Mouse (Mus musculus) heart, embryonic 13.5 days (tissue): ENCODE measurements at regions not wholly inside any gene's neighbourhood (a gene's known extent, or its start where the extent isn't known, plus 50 kb on each side); places are given as distances from the start of the nearest gene placed in this dataset.

ENCODE experiments used
- ATAC-seq: fragments of 200-750 bp; cut with Nextera tagmentation; 2 replicates; pipeline ENCODE4 v1.8.0; 2017; ENCODE audit warnings: moderate TSS enrichment; ENCODE audit not compliant: insufficient number of reproducible peaks, low FRiP score, low TSS enrichment; ENCODE audit errors: extremely low read depth
- H3K27ac ChIP-seq: fragments of 300-500 bp; sonication (generic); replicated peaks from 2 replicates; pipeline ENCODE4 v1.5.1; 2015; ENCODE audit warnings: moderate library complexity, mild to moderate bottlenecking, inconsistent platforms
- H3K27me3 ChIP-seq: fragments of 300-500 bp; sonication (generic); replicated peaks from 2 replicates; pipeline ENCODE4 v1.6.1; 2015; ENCODE audit warnings: mild to moderate bottlenecking, inconsistent platforms
- H3K36me3 ChIP-seq: fragments of 300-500 bp; sonication (generic); 2 replicates; pipeline ENCODE4 v1.6.1; 2015; ENCODE audit warnings: mild to moderate bottlenecking, inconsistent platforms
- H3K4me1 ChIP-seq: fragments of 300-500 bp; sonication (generic); 2 replicates; pipeline ENCODE4 v1.6.1; 2015; ENCODE audit warnings: inconsistent platforms
- H3K4me2 ChIP-seq: fragments of 300-500 bp; sonication (generic); 2 replicates; pipeline ENCODE4 v1.6.1; 2015; ENCODE audit warnings: inconsistent platforms, mild to moderate bottlenecking, moderate library complexity
- H3K4me3 ChIP-seq: fragments of 300-500 bp; sonication (generic); 2 replicates; pipeline ENCODE4 v1.5.1; 2015; ENCODE audit warnings: moderate library complexity, mild to moderate bottlenecking, inconsistent platforms
- H3K9ac ChIP-seq: fragments of 300-500 bp; sonication (generic); 2 replicates; pipeline ENCODE4 v1.6.1; 2015; ENCODE audit warnings: inconsistent platforms, mild to moderate bottlenecking, moderate library complexity
- H3K9me3 ChIP-seq: fragments of 300-500 bp; sonication (generic); 2 replicates; pipeline ENCODE4 v1.6.1; 2016; ENCODE audit warnings: inconsistent platforms
- WGBS: fragments of 180-500 bp; shearing (Covaris S2); methylation state at CpG from one replicate; pipeline ENCODE4 v1.1.7; 2015; ENCODE audit warnings: mixed read lengths; 5-methylcytosine and 5-hydroxymethylcytosine counted together

DNA sequence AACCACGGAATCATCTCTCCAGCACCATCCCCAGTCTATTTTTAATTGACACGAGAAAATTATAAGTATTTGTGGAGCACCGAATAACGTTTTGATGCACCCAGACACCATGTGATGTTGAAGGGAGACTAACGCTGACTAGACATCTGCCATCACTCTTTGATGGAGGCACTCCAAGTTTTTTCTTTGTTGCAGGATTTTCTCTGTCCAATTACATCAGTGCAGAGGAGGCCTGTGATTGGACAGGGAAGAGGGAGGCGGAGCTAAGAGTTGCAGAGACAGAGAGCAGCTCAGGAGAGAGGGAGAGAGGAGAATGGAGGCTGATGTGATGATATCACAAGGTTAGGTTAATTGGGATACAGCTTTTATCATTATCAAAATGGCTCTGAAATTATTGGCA is 105.6 kb upstream of the Ctnnb1 start:
- Histone ChIP-seq H3K27ac (no peak overlapping the region), H3K4me1 (no peaks in the 10 kb centered on the region), H3K9me3 (no peaks in the 10 kb centered on the region), H3K36me3 (no peaks in the 10 kb centered on the region), H3K9ac (no peak overlapping the region), H3K4me3 (no peak overlapping the region), H3K4me2 (no peak overlapping the region), H3K27me3 (no peaks in the 10 kb centered on the region)
- no peak for ATAC-seq
- 61% methylated on average over 6 of the region's 6 CpGs for WGBS

DNA sequence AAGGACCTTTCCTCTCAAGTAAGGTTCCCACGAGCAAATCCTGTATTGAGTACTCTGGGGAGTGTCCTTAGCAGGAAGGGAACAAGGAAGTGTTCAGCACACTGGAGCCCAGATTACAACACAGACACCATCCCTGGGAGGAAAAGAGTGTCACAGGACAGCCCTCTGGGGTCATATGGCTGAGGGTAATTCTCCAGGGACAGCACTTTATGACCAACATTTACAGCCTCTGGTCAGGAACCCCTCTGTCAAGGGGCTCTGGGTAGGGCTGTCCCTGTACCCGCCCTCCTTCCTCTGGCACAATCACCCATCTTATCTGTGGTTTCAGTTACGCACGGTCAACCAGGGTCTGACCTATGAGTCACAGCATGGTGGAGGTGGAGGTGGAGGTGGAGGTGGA is 102.8 kb upstream of the Ctnnb1 start:
- no peak for ATAC-seq
- H3K27me3 ChIP-seq = no peaks in the 10 kb centered on the region
- no peak overlapping the region for H3K27ac ChIP-seq
- H3K4me2 ChIP-seq = no peak overlapping the region
- no peaks in the 10 kb centered on the region for H3K36me3 ChIP-seq
- H3K9ac ChIP-seq = no peak overlapping the region
- 46% methylated on average over 4 of the region's 4 CpGs for WGBS
- no peaks in the 10 kb centered on the region for H3K9me3 ChIP-seq
- H3K4me1 ChIP-seq = no peaks in the 10 kb centered on the region
- no peak overlapping the region for H3K4me3 ChIP-seq

DNA sequence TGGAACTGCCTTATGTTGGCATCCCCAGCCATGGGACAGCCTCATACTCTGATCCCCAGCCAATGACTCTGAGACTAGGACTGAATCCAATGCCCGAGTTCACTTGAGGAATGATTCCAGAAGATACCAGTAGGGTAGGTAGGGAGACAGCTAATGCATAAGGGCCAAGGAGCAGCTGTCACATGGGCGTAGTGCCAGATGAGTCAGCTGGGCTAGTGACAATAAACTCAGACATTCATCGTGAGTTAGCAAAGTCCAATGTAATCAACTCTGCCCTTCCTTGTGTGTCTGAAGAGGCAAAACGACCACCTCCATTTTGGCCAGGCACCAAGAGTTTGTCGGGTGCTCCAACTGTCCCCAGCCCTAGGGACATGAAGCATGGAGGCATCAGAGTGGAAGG is 98.5 kb upstream of the Ctnnb1 start:
- Histone ChIP-seq H3K27me3 (no peaks in the 10 kb centered on the region), H3K9ac (no peak overlapping the region), H3K9me3 (no peaks in the 10 kb centered on the region), H3K36me3 (no peaks in the 10 kb centered on the region), H3K4me1 (no peaks in the 10 kb centered on the region), H3K4me3 (no peak overlapping the region), H3K4me2 (no peak overlapping the region), H3K27ac (no peak overlapping the region)
- WGBS = 59% methylated on average over 5 of the region's 5 CpGs
- no peak for ATAC-seq

DNA sequence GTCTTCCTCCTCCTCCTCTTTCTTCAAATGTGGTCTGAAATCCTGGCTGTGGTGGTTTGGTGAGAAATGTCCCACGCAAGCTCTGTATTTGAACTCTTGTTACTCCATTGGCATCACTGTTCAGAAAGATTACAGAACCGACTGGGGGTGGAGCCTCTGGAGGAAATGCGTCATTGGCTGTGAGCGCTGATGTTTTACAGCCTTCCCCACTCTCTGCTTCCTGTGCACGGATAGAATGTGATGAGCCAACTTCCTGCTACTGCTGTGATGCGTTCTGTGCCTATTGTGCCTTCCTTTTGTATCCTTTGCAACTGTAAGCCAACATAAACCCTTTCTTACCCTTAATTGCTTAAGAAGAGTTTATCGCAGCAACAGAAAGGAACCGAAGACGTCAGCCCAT is 94.8 kb upstream of the Ctnnb1 start:
- Histone ChIP-seq H3K9me3 (no peaks in the 10 kb centered on the region), H3K4me2 (no peak overlapping the region), H3K4me1 (no peaks in the 10 kb centered on the region), H3K27me3 (no peaks in the 10 kb centered on the region), H3K27ac (no peak overlapping the region), H3K36me3 (no peaks in the 10 kb centered on the region), H3K4me3 (no peak overlapping the region), H3K9ac (no peak overlapping the region)
- no peak for ATAC-seq
- 78% methylated on average over 9 of the region's 9 CpGs for WGBS

DNA sequence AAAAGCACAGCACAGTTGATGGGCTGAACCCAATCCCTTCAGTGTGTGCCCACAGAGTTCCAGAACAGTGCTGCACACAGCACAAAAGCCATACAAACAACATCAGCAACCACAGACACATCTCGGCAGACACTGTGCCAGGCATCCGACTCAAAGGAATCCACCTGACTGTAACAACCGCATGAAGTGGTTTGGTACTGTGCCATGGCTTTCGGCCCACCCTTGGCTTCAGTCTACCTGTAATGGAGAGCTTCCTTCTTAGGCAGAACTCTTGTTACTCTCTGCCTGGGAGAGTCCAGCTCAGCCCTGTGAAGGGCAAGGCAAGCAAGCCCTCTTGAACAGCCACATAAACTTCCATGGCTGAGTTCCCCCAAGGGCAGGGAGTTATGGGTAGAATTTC is 93.4 kb upstream of the Ctnnb1 start:
- Histone ChIP-seq H3K4me3 (no peak overlapping the region), H3K4me1 (no peaks in the 10 kb centered on the region), H3K27ac (no peak overlapping the region), H3K9me3 (no peaks in the 10 kb centered on the region), H3K36me3 (no peaks in the 10 kb centered on the region), H3K4me2 (no peak overlapping the region), H3K9ac (no peak overlapping the region), H3K27me3 (no peaks in the 10 kb centered on the region)
- no peak for ATAC-seq
- 84% methylated on average over 4 of the region's 4 CpGs for WGBS

DNA sequence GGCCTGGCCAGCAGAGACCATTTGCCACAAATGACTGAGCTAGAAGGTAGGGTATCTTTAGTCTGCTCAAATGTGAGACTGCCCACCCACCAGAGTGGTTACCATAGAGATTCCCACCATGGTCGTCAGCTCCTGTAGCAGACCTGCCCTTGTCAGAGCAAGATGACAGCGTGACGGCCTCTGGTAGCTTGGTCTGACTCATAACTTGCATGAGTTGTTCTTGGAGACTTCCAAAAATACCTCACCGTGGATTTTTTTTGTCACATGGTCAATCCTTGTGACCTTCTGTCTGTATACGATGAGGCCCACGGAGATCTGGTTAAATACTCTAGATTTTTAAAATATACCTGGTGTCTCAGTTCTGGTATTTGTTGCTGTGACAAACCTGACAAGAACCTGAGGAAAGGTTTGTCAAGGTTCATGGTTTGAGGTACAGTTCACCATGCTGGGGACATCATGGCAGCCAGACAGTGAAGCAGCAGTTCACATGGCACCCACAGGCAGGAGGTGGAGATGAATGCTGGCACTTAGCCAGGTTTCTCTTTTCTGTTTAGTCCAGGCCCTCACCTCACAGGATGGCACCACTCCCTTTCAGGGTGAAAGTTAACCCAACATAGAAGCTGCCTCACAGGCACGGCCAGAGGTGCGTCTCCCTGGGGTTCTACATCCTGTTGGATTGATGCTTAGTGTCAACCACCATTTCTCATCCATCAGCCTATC is 91.4 kb upstream of the Ctnnb1 start:
- Histone ChIP-seq H3K4me3 (no peak overlapping the region), H3K36me3 (no peaks in the 10 kb centered on the region), H3K27me3 (no peaks in the 10 kb centered on the region), H3K9ac (no peak overlapping the region), H3K27ac (no peak overlapping the region), H3K4me1 (no peaks in the 10 kb centered on the region), H3K9me3 (peaks cover 7% of the 10 kb centered on the region), H3K4me2 (no peak overlapping the region)
- 81% methylated on average over 8 of the region's 8 CpGs for WGBS
- ATAC-seq = no peak

DNA sequence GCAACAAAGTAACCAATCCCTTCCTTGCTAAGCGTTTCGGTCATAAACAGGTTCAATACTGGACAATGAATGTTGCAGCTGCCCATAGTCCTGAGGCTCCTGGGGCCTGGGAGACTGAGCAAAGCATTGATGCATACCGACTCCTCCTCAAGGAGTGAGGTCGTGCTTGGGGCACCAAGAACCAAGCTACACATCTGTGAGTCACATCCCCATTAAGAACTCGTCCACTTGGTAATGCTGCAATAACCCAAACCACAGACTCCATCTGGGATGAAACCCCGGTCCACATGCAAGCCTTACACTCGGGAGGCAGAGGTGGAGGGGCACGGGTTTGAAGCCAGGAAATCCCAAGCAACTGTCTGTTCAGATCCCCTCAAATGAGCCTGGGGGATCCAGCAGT is 85.3 kb upstream of the Ctnnb1 start:
- no peak overlapping the region for H3K9ac ChIP-seq
- peaks cover 7% of the 10 kb centered on the region for H3K9me3 ChIP-seq
- no peak overlapping the region for H3K27ac ChIP-seq
- H3K27me3 ChIP-seq = no peaks in the 10 kb centered on the region
- 72% methylated on average over 8 of the region's 8 CpGs for WGBS
- H3K4me1 ChIP-seq = peaks cover 14% of the 10 kb centered on the region
- no peaks in the 10 kb centered on the region for H3K36me3 ChIP-seq
- no peak for ATAC-seq
- H3K4me3 ChIP-seq = no peak overlapping the region
- no peak overlapping the region for H3K4me2 ChIP-seq

DNA sequence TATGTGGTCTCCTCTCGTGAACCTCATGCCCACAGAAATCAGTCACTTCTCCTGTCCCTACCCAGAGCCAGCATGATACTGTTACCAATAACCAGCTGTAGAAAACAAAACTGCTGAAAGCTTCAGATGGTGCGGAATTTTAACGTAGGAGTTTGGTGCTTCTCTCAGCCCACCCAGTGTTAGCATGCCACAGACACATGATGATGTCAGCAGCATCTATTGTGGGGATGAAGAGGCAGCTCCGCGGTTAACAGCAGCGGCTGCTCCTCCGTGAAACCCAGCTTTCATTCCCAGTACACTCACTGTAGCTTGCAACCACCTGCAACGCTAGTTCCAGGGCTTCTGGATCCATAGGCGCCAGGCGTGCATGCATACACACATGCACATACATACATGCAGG is 83.5 kb upstream of the Ctnnb1 start:
- H3K4me2 ChIP-seq = no peak overlapping the region
- no peak overlapping the region for H3K4me3 ChIP-seq
- H3K36me3 ChIP-seq = no peaks in the 10 kb centered on the region
- no peak overlapping the region for H3K27ac ChIP-seq
- H3K9me3 ChIP-seq = peaks cover 7% of the 10 kb centered on the region
- no peaks in the 10 kb centered on the region for H3K27me3 ChIP-seq
- WGBS = 84% methylated on average over 10 of the region's 10 CpGs
- no peak overlapping the region for H3K9ac ChIP-seq
- peaks cover 26% of the 10 kb centered on the region for H3K4me1 ChIP-seq
- no peak for ATAC-seq

DNA sequence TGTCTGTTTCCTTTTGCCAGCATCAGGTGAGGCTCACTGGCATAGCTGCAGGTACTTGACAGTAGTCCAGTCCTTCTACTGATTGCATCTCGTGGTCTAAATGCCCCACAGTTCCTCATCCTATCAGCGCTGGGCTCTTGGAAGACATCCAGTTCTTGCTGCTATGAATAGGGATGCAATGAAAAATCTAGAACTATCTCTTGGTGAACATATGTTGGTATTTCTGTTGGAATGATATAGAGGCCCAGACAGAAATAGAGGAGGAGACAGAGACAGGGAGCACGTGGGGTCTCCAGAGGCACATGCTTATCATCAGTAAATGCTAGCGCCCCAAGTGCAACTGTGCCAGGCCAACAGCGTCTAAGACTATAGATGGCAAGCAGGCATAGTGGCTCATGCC is 81.4 kb upstream of the Ctnnb1 start:
- H3K9me3 ChIP-seq = no peaks in the 10 kb centered on the region
- no peak overlapping the region for H3K4me2 ChIP-seq
- H3K4me3 ChIP-seq = no peak overlapping the region
- no peak for ATAC-seq
- 44% methylated on average over 5 of the region's 5 CpGs for WGBS
- H3K36me3 ChIP-seq = no peaks in the 10 kb centered on the region
- peaks cover 37% of the 10 kb centered on the region for H3K4me1 ChIP-seq
- H3K9ac ChIP-seq = no peak overlapping the region
- H3K27me3 ChIP-seq = no peaks in the 10 kb centered on the region
- no peak overlapping the region for H3K27ac ChIP-seq

DNA sequence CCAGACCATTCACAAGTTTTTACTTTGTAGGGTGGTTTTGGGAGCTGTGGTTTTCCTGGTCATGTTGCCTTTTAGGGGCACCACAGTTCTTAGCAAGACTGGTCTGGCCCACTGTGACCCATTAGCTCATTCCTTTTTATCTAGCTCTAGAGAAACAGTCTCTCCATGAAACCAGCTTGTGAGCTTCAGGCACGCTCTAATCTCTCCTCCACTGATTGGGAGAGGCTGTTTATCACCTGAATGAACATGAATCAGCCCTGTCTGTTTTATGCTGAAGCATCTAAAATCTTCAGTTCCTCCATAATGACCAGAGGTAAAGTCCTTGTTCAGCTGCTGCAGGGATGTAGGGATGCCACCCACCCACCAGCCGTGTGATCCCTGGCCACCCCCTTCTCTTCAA is 80.1 kb upstream of the Ctnnb1 start:
- no peak overlapping the region for H3K4me3 ChIP-seq
- no peaks in the 10 kb centered on the region for H3K36me3 ChIP-seq
- WGBS = 52% methylated on average over 2 of the region's 2 CpGs
- no peak overlapping the region for H3K4me2 ChIP-seq
- H3K27ac ChIP-seq = no peak overlapping the region
- no peak for ATAC-seq
- no peaks in the 10 kb centered on the region for H3K9me3 ChIP-seq
- H3K27me3 ChIP-seq = no peaks in the 10 kb centered on the region
- H3K4me1 ChIP-seq = peaks cover 44% of the 10 kb centered on the region
- no peak overlapping the region for H3K9ac ChIP-seq

DNA sequence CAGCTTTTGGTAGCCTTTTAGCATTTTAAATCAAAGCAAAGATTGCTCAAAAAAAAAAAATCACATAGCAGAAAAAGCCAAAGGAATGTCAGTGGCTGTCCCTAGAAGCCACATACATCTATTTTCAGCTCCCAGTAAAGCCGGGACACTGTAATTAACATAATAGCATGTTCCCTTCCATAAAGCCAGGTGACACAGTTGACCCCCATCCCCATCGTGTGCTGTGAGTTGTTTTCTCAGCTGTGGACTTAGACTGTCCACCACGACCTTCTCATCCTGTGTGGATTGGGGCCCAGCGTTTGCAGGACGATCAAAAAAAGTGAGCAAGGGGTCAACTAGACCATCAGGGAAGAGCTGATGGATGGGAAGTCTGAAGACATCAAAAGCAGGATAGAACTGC is 78.9 kb upstream of the Ctnnb1 start:
- no peak for ATAC-seq
- Histone ChIP-seq H3K4me3 (no peak overlapping the region), H3K9ac (no peak overlapping the region), H3K27ac (no peak overlapping the region), H3K4me1 (peaks cover 44% of the 10 kb centered on the region), H3K4me2 (no peak overlapping the region), H3K27me3 (no peaks in the 10 kb centered on the region), H3K9me3 (no peaks in the 10 kb centered on the region), H3K36me3 (no peaks in the 10 kb centered on the region)
- 62% methylated on average over 5 of the region's 5 CpGs for WGBS

DNA sequence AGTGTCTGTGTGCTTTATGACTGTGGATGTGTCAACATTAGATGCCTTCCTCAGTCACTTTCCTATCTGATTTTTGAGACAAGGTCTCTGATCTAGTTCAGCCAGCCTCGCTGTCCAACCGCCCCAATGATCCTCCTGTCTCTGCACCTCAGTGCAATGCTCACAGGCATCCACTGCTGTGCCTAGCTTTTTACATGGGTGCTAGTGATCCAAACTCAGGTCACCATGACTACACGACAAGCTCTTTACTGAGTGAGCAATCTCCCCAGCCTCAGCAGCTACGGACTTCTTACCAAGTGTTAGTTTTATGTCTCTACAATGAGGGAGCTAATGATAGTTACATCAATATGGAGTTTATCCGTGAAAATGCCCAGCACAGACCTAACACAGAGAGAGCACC is 77.1 kb upstream of the Ctnnb1 start:
- Histone ChIP-seq H3K9me3 (no peaks in the 10 kb centered on the region), H3K27me3 (no peaks in the 10 kb centered on the region), H3K27ac (peak overlapping the region; percentile 83; the same call in 1 of the 2 replicates), H3K4me3 (no peak overlapping the region), H3K36me3 (no peaks in the 10 kb centered on the region), H3K9ac (no peak overlapping the region), H3K4me1 (peaks cover 54% of the 10 kb centered on the region), H3K4me2 (no peak overlapping the region)
- 79% methylated on average over 5 of the region's 5 CpGs for WGBS
- ATAC-seq = no peak
